Mouse (Mus musculus): ENCODE results near the gene Umps. TPM values are rescaled to one million over a fixed set of nuclear protein-coding genes. Genes with fewer than 3 reads are reported as not detected.

The Umps gene
- polyA plus RNA-seq, 1 experiment from 2014 or later = 66.3 TPM

GRCm38 (mm10) chr16:33935407-33935785 lies 31.4 kb downstream of the Umps start:
- Histone ChIP-seq H3K4me2 (replicated peaks; ENCODE audit: low read depth, low read length) (no peak overlapping the region), H3K36me3 (ENCODE audit: insufficient read depth, low read length) (no peaks in the 10 kb centered on the region), H3K4me1 (ENCODE audit: insufficient read depth, low read length) (peaks cover 43% of the 10 kb centered on the region), H3K9me3 (ENCODE audit: low read length) (no peaks in the 10 kb centered on the region), H3K27ac (ENCODE audit: low read length) (no peak overlapping the region), H3K27me3 (ENCODE audit: insufficient read depth, low read length) (no peaks in the 10 kb centered on the region; the same call in 1 of the 2 replicates), H3K4me3 (ENCODE audit: low read length) (no peak overlapping the region), H3K9ac (replicated peaks; ENCODE audit: low read length) (no peak overlapping the region)
- WGBS = 83% methylated on average over 6 of the region's 6 CpGs
- ATAC-seq (ENCODE audit: low FRiP score, low TSS enrichment) = no peak

- Histone ChIP-seq H3K27ac (ENCODE audit: low read length) (peak overlapping the region; percentile 55), H3K4me3 (ENCODE audit: low read length) (no peak overlapping the region), H3K4me2 (replicated peaks; ENCODE audit: low read depth, low read length) (no peak overlapping the region), H3K9me3 (ENCODE audit: low read length) (no peaks in the 10 kb centered on the region), H3K9ac (replicated peaks; ENCODE audit: low read length) (0 out of 2 replicates have a peak overlapping the region, but pooled peaks have one; percentile 33), H3K27me3 (ENCODE audit: insufficient read depth, low read length) (no peaks in the 10 kb centered on the region; the same call in 1 of the 2 replicates), H3K36me3 (ENCODE audit: insufficient read depth, low read length) (no peaks in the 10 kb centered on the region), H3K4me1 (ENCODE audit: insufficient read depth, low read length) (peaks cover 37% of the 10 kb centered on the region)
- ATAC-seq (ENCODE audit: low FRiP score, low TSS enrichment) = peak; percentile 20; the same call in 1 of the 2 replicates
- WGBS = 32% methylated on average over 5 of the region's 5 CpGs
Measured at GRCm38 (mm10) chr16:33934701-33935406, 32.0 kb downstream of the Umps start.

- Histone ChIP-seq H3K4me1 (ENCODE audit: insufficient read depth, low read length) (peaks cover 33% of the 10 kb centered on the region), H3K9ac (replicated peaks; ENCODE audit: low read length) (no peak overlapping the region)
Measured at GRCm38 (mm10) chr16:33933411-33933810, 33.4 kb downstream of the Umps start.

GRCm38 (mm10) chr16:33932126-33932525 lies 34.7 kb downstream of the Umps start:
- H3K36me3 ChIP-seq (ENCODE audit: insufficient read depth, low read length) = no peaks in the 10 kb centered on the region
- H3K9ac ChIP-seq (replicated peaks; ENCODE audit: low read length) = no peak overlapping the region
- no peak overlapping the region for H3K4me3 ChIP-seq (ENCODE audit: low read length)
- H3K4me2 ChIP-seq (replicated peaks; ENCODE audit: low read depth, low read length) = no peak overlapping the region
- H3K27ac ChIP-seq (ENCODE audit: low read length) = no peak overlapping the region
- H3K4me1 ChIP-seq (ENCODE audit: insufficient read depth, low read length) = peaks cover 29% of the 10 kb centered on the region
- no peaks in the 10 kb centered on the region for H3K9me3 ChIP-seq (ENCODE audit: low read length)
- ATAC-seq (ENCODE audit: low FRiP score, low TSS enrichment) = no peak
- 63% methylated on average over 5 of the region's 5 CpGs for WGBS
- H3K27me3 ChIP-seq (ENCODE audit: insufficient read depth, low read length) = no peaks in the 10 kb centered on the region

More at GRCm38 (mm10) chr16:33933411-33933810, 33.4 kb downstream of the Umps start:
- ATAC-seq (ENCODE audit: low FRiP score, low TSS enrichment) = no peak
- no peak overlapping the region for H3K4me2 ChIP-seq (replicated peaks; ENCODE audit: low read depth, low read length)
- 90% methylated on average over 11 of the region's 11 CpGs for WGBS
- H3K27me3 ChIP-seq (ENCODE audit: insufficient read depth, low read length) = no peaks in the 10 kb centered on the region; the same call in 1 of the 2 replicates
- no peaks in the 10 kb centered on the region for H3K36me3 ChIP-seq (ENCODE audit: insufficient read depth, low read length)
- no peaks in the 10 kb centered on the region for H3K9me3 ChIP-seq (ENCODE audit: low read length)
- H3K4me3 ChIP-seq (ENCODE audit: low read length) = no peak overlapping the region
- no peak overlapping the region for H3K27ac ChIP-seq (ENCODE audit: low read length)

GRCm38 (mm10) chr16:33931682-33932081 lies 35.2 kb downstream of the Umps start:
- Histone ChIP-seq H3K4me1 (ENCODE audit: insufficient read depth, low read length) (peaks cover 29% of the 10 kb centered on the region), H3K27me3 (ENCODE audit: insufficient read depth, low read length) (no peaks in the 10 kb centered on the region), H3K9ac (replicated peaks; ENCODE audit: low read length) (no peak overlapping the region), H3K36me3 (ENCODE audit: insufficient read depth, low read length) (no peaks in the 10 kb centered on the region), H3K4me2 (replicated peaks; ENCODE audit: low read depth, low read length) (no peak overlapping the region), H3K27ac (ENCODE audit: low read length) (no peak overlapping the region), H3K4me3 (ENCODE audit: low read length) (no peak overlapping the region), H3K9me3 (ENCODE audit: low read length) (no peaks in the 10 kb centered on the region)
- ATAC-seq (ENCODE audit: low FRiP score, low TSS enrichment) = no peak
- WGBS = 59% methylated on average over 2 of the region's 2 CpGs

- H3K9me3 ChIP-seq (ENCODE audit: low read length) = no peaks in the 10 kb centered on the region
- H3K9ac ChIP-seq (replicated peaks; ENCODE audit: low read length) = no peak overlapping the region
- H3K4me3 ChIP-seq (ENCODE audit: low read length) = no peak overlapping the region
- peaks cover 29% of the 10 kb centered on the region for H3K4me1 ChIP-seq (ENCODE audit: insufficient read depth, low read length)
- no peaks in the 10 kb centered on the region for H3K36me3 ChIP-seq (ENCODE audit: insufficient read depth, low read length)
- H3K27ac ChIP-seq (ENCODE audit: low read length) = no peak overlapping the region
- H3K27me3 ChIP-seq (ENCODE audit: insufficient read depth, low read length) = no peaks in the 10 kb centered on the region
- no peak overlapping the region for H3K4me2 ChIP-seq (replicated peaks; ENCODE audit: low read depth, low read length)
- WGBS = 81% methylated on average over 6 of the region's 6 CpGs
- ATAC-seq (ENCODE audit: low FRiP score, low TSS enrichment) = no peak
Measured at GRCm38 (mm10) chr16:33930785-33931184, 36.1 kb downstream of the Umps start.

- Histone ChIP-seq H3K4me3 (ENCODE audit: low read length) (no peak overlapping the region), H3K27ac (ENCODE audit: low read length) (0 out of 2 replicates have a peak overlapping the region, but pooled peaks have one; percentile 43), H3K27me3 (ENCODE audit: insufficient read depth, low read length) (no peaks in the 10 kb centered on the region), H3K9ac (replicated peaks; ENCODE audit: low read length) (no peak overlapping the region), H3K36me3 (ENCODE audit: insufficient read depth, low read length) (no peaks in the 10 kb centered on the region), H3K4me1 (ENCODE audit: insufficient read depth, low read length) (peaks cover 19% of the 10 kb centered on the region), H3K4me2 (replicated peaks; ENCODE audit: low read depth, low read length) (no peak overlapping the region), H3K9me3 (ENCODE audit: low read length) (no peaks in the 10 kb centered on the region)
- 72% methylated on average over 9 of the region's 9 CpGs for WGBS
- no peak for ATAC-seq (ENCODE audit: low FRiP score, low TSS enrichment)
Measured at GRCm38 (mm10) chr16:33928788-33929462, 37.9 kb downstream of the Umps start.

- H3K4me1 ChIP-seq (ENCODE audit: insufficient read depth, low read length) = peaks cover 28% of the 10 kb centered on the region
- H3K36me3 ChIP-seq (ENCODE audit: insufficient read depth, low read length) = no peaks in the 10 kb centered on the region
- H3K9ac ChIP-seq (replicated peaks; ENCODE audit: low read length) = no peak overlapping the region
- no peaks in the 10 kb centered on the region for H3K9me3 ChIP-seq (ENCODE audit: low read length)
- H3K4me2 ChIP-seq (replicated peaks; ENCODE audit: low read depth, low read length) = no peak overlapping the region
- no peaks in the 10 kb centered on the region for H3K27me3 ChIP-seq (ENCODE audit: insufficient read depth, low read length)
- H3K4me3 ChIP-seq (ENCODE audit: low read length) = no peak overlapping the region
- no peak overlapping the region for H3K27ac ChIP-seq (ENCODE audit: low read length)
- no peak for ATAC-seq (ENCODE audit: low FRiP score, low TSS enrichment)
- WGBS = 72% methylated on average over 6 of the region's 6 CpGs
Measured at GRCm38 (mm10) chr16:33927263-33927824, 39.5 kb downstream of the Umps start.

GRCm38 (mm10) chr16:33923758-33924157 lies 43.1 kb downstream of the Umps start:
- Histone ChIP-seq H3K27ac (ENCODE audit: low read length) (no peak overlapping the region), H3K9me3 (ENCODE audit: low read length) (no peaks in the 10 kb centered on the region), H3K9ac (replicated peaks; ENCODE audit: low read length) (no peak overlapping the region), H3K4me2 (replicated peaks; ENCODE audit: low read depth, low read length) (no peak overlapping the region), H3K4me1 (ENCODE audit: insufficient read depth, low read length) (peaks cover 34% of the 10 kb centered on the region), H3K27me3 (ENCODE audit: insufficient read depth, low read length) (no peaks in the 10 kb centered on the region), H3K4me3 (ENCODE audit: low read length) (no peak overlapping the region), H3K36me3 (ENCODE audit: insufficient read depth, low read length) (no peaks in the 10 kb centered on the region)
- ATAC-seq (ENCODE audit: low FRiP score, low TSS enrichment) = no peak
- 79% methylated on average over 8 of the region's 8 CpGs for WGBS

- H3K27ac ChIP-seq (ENCODE audit: low read length) = peak overlapping the region; percentile 70; the same call in 1 of the 2 replicates
- WGBS = 26% methylated on average over 5 of the region's 5 CpGs
- no peaks in the 10 kb centered on the region for H3K27me3 ChIP-seq (ENCODE audit: insufficient read depth, low read length)
Measured at GRCm38 (mm10) chr16:33923001-33923316, 43.9 kb downstream of the Umps start.

More at GRCm38 (mm10) chr16:33923001-33923316, 43.9 kb downstream of the Umps start:
- Histone ChIP-seq H3K9me3 (ENCODE audit: low read length) (no peaks in the 10 kb centered on the region), H3K36me3 (ENCODE audit: insufficient read depth, low read length) (no peaks in the 10 kb centered on the region), H3K4me3 (ENCODE audit: low read length) (no peak overlapping the region), H3K4me1 (ENCODE audit: insufficient read depth, low read length) (peaks cover 32% of the 10 kb centered on the region), H3K9ac (replicated peaks; ENCODE audit: low read length) (no peak overlapping the region), H3K4me2 (replicated peaks; ENCODE audit: low read depth, low read length) (no peak overlapping the region)
- ATAC-seq (ENCODE audit: low FRiP score, low TSS enrichment) = no peak

All from kidney, embryonic 16.5 days (tissue).